Mouse (Mus musculus): Measurements from ENCODE around the gene Mrpl53.

Gene Mrpl53

DNA sequence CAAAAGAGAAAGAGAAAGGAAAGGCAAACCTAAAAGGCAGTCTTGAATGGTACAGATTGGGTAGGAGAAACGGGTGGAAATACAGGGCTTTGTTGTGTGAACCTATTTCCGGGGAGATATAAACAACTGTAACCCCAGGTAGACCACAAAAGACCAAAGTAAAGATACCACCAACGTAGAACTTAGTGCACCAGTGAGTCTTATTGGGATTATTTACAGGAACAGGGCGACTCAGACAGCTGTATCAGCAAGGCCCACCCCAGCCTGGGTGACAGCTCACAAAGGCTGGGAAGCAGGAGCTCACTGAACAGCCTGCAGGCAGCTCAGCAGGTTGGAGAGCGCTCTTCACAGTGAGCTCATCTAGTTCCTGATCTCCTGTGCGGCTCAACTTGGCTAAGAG, 12.9 kb upstream of the Mrpl53 start:
- DNase-seq = no peak

DNA sequence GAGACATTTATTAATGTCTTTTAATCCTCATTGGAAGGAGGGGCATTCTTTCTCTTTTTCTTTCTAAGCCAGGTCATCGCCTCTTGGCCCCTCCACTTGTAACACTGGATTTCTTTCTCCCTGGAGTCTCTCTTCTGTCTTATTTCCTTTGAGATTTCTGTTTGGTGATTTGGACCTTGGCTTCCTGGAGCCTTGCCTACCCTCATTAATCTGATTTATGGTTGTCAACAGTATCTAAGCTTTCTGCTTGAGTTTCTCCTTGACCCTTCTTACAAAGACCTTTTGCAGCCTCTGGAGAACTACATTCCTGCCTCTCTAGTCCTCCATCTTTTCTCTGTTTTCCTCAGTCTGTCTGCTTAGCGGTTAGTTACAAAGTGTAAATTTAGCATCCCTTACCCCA, 10.4 kb upstream of the Mrpl53 start:
- DNase-seq = no peak

DNA sequence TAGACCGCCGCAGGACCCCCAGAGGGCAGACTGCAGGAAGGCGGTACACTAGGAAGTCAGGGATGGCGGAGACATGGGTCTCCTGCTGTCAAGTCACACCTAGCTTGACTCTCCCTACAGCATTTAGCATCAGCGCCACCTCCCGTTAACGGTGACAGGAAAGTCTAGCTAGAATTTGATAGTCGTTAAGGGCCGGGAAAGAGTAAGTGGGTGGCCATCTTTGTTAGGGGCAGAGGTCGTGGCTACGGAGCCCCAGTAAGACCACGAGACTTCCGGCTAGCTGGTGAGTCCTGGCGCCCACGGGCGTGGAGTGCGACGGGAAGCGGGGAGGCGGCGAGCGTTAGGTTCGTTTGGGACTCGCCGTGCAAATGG, 7.5 kb upstream of the Mrpl53 start, which contains the start of the genes Ccdc142 and Gm42688:
Ccdc142 (plus strand) TSS at position 286 of the 372 bp plus-strand sequence.
Gm42688 (plus strand) TSS at position 302 of the 372 bp plus-strand sequence.
- peak; percentile 90 for DNase-seq

DNA sequence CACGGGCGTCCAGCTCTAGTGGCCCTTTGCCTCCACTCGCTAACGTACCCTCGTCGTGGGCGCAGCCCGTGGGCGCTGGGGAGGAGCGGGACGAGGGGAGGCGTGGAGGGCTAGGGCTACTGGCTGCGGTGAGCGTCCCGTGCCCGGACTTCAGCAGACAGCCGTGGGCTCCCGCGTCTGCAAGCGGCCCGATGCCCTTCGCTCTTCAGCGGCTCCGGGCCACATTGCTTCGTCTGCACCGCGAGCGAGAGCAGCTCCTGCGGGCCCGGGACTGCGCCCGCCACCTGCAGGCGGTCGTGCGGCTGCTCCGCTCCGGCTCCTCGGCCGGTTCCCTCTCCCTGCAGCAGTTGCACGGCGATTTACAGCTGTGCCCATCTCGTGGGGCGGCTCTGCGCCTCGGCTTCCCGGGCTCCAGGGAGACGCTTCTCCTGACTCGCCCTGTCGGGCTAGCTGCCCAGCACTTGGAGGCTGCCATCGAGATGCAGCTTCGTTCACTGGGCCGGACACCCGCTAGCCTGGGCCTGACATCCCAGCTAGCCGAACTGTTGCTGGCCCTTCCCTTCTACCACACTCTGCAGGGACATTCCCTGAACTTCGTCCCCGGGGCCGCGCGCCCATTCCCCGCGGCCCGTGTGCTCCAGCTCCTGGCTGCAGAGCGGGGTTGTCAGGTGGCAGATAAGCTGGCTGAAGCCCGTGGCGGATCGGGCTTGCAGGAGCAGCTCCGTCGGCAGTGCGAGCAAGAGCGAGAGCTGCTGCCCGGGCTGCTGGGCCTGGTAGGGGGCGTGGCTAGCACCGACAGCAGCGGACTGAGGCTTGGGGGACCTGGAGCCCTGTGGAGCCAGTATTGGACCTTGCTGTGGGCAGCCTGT, 6.9 kb upstream of the Mrpl53 start:
- DNase-seq = peak; percentile 65

DNA sequence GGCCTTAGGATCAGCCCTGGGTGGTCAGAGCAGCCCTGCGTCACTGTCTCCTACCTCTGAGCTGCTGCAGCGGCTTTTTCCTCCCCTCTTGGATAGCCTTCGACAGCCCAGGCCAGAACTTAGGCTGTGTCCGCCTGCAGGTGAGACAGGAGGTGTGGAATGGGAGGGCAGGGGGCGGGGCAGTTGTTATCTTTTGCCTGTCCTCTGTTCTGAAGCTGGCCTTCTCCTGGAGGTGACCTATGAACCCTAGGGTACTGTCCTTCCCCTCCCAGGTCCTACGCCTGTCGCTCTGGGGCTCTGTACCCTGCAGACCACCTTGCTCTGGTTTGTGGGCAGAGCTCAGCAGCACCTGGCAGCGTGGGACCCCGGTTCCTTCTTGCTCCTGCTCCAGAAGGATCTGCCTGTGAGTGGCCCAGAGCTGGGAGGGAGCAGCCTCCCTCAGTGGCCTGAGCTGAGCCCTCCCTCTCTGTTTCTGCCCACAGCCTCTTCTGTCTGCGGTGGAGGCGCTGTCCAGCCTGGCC, 5.7 kb upstream of the Mrpl53 start:
- DNase-seq = no peak

DNA sequence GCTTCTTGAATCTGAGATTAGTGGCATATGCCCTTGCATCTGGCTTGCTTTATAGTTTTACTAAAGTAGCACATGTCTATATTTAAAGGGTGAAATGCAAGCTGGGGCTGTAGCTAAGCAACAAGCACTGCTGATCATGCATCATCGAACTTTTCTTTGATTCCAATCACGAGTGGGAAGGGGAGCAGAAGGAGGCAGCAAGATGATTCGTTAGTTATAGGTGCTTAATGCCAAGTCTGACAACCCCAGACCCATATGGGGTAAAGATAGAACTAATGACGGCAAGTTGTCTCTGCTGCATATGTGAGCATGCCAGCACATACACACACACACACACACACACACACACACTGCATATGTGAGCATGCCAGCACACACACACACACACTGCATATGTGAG, 4.7 kb upstream of the Mrpl53 start:
- no peak for DNase-seq

DNA sequence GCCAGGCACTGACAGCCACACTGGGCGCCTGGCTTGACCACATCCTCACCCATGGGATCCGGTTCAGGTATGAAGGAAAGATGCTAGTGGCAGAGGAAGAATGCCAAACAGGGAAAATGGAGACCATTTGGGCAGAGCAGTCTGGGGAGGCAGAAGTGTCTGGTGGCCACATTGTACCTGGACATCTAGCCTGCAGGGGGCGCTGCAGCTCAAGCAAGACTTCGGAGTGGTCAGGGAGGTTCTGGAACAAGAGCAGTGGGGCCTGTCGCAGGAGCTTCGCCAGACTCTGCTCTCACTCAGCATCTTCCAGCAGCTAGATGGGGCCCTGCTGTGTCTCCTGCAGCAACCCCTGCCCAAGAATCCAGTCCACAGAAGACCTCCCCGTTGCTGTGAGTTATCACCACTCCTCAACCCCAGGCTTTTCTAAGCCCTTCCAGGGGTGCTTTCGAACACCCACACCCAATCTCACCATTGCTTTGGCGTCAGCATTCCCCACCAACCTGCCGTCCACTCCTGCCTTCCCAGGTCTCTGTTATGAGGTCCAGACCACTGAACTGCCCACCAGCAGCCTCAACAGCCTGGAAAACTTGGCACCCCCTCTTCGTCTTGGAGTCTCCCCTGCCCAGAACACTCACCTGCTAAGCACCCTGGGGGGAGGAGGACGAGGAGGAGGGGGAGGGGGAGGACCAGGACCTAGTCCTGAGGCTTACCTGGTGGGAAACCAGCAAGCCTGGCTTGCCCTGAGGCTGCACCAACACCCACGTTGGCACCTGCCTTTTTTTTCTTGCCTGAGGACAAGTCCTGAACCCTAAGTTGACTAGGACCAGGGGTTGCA, 1.1 kb upstream of the Mrpl53 start:
- peak; percentile 82 for DNase-seq

DNA sequence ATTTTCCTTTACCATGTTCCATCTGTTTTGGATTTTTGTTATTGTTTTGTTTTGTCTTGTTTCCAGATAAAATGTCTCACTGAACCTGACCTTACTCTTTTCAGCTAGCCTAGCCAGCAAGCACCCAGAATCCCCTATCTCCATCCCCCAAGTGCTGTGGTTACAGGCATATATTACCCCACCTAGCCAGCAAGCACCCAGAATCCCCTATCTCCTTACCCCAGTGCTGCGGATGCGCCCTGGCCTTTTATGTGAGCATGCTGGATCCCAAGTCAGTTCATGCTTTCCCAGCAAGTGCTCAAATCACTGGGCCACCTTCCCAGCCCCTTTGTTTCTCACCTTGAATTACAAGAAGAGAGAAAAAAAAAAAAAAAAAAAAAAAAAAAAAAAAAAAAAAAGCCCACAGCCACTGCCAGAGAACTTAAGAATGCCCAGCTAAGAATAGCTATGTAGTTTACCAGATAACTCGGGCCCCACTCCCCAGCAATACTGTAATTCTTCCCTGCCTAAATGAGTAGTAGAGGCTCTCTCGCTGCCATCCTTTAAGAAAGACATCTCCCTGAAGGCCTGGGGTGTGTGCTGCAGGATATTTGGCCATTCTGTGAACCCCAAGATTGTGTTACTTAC, 2.8 kb downstream of the Mrpl53 start:
- no peak for DNase-seq

DNA sequence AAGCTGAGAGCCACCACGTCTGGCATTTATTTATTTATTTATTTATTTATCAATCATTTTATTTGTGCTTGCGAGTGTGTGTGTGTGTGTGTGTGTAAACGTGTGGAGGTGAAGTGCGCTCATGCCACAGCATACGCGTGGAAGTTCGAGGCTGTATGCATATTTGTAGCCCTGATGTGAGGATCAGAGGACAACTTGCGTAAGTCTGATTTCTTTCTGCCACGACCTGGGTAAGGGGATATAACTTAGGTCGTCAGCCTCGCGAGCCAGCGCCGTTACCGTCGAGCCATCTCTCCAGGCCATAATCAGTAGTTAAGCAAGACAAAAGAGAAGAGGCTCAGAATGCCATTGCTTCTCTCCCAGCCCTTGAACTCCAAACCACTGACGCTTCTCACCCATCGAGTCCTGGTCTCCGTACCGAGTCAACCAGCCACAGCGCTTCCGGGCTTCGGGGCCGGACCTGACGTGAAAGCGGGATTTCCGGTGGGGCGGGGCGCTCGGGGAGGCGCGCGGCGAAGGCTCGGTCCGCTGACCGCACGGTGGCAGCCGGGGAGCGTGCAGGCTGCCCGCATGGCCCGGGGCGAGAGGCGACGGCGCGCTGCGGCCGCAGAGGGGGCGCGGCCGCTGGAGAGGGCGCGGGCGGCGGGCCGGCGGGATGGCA, 6.3 kb downstream of the Mrpl53 start, which contains the start of gene Mogs:
Mogs (plus strand) TSS at position 486 of the 661 bp plus-strand sequence.
- peak; percentile 96 for DNase-seq

DNA sequence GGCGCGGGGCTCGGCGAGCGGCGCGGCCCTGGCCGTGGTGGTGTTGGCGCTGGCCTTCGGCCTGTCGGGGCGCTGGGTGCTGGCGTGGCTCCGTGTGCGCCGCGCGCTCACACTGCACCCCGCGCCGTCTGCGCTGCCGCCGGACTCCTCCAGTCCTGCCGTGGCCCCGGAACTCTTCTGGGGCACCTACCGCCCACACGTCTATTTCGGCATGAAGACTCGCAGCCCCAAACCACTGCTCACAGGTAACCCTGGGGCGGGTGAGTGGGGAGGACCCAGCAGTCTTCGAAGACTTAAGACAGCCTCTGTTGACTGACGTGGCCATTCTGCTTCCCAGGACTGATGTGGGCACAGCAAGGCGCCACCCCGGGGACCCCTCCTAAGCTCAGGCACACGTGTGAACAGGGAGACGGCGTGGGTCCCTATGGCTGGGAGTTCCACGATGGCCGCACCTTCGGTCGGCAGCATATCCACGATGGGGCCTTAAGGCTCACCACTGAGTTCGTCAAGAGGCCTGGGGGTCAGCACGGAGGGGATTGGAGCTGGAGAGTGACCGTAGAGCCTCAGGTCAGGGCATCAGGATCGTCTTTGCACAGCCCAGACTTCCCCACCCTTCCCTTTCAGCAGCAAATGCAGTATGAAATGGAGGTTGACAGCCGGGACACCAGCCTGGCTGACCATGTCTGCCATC, 7.0 kb downstream of the Mrpl53 start:
- DNase-seq = no peak

DNA sequence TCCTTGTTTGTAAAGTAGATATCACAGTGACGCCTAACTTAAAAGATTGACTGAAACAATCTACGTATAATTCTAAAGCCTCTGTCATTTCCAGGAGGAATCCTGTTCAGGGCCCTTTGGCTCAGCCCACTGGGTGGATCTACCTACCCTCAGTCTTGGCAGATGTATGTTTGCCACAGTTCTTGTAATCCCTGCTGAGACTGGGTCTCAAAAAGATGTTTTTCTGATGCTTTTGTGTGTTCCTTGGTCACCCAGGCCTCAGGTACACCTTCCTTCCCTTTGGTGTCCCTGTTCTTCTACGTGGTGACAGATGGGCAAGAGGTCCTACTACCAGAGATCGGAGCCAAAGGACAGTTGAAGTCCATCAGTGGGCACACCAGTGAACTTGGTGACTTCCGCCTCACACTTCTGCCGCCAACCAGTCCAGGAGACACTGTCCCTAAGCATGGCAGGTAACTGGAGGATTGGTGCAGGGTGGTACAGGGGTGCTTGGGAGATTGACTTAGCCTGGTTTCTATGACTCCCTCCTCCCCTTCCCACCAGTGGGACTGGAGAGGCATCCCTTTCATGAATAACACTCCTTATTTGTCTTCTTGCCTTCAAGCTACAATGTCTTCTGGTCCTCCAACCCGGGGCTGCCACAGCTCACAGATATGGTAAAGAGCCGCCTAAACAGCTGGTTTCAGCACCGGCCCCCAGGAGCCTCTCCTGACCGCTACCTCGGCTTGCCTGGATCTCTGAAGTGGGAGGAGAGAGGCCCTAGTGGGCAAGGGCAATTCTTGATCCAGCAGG, 7.7 kb downstream of the Mrpl53 start:
- DNase-seq = no peak

DNA sequence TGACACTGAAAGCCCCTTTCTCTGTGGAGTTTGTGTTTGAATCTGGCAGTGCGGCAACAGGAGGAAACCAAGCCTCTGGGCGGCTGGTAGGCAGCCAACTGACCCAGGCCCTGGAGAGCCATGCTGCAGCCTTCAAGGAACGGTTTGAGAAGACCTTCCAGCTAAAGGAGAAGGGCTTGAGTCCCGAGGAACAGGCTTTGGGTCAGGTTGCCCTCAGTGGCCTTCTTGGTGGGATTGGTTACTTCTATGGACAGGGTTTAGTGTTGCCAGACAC, 8.3 kb downstream of the Mrpl53 start:
- DNase-seq = no peak

DNA sequence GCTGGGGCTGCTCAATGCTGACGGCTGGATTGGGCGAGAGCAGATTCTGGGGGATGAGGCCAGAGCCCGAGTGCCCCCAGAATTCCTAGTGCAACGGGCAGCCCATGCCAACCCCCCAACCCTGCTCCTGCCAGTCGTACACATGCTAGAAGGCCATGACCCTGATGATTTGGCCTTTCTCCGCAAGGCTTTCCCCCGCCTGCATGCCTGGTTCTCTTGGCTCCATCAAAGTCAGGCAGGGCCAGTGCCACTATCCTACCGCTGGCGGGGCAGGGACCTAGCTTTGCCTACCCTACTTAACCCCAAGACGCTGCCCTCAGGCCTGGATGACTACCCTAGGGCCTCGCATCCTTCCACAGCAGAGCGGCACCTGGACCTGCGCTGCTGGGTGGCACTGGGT, 8.8 kb downstream of the Mrpl53 start:
- DNase-seq = no peak

DNA sequence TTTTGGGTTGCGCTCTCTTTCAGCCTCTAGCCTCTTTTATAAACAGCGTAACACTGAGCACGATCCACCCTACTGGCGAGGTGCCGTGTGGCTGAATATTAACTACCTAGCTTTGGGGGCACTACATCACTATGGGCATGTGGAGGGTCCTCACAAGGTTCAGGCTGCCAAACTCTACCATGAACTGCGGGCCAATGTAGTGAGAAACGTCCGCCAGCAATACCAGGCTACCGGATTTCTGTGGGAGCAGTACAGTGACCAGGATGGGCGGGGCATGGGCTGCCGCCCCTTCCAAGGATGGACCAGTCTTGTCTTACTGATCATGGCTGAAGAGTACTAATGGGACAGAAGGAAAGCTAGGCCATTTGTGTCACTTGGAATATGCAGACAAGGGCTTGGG, 9.5 kb downstream of the Mrpl53 start:
- no peak for DNase-seq

DNA sequence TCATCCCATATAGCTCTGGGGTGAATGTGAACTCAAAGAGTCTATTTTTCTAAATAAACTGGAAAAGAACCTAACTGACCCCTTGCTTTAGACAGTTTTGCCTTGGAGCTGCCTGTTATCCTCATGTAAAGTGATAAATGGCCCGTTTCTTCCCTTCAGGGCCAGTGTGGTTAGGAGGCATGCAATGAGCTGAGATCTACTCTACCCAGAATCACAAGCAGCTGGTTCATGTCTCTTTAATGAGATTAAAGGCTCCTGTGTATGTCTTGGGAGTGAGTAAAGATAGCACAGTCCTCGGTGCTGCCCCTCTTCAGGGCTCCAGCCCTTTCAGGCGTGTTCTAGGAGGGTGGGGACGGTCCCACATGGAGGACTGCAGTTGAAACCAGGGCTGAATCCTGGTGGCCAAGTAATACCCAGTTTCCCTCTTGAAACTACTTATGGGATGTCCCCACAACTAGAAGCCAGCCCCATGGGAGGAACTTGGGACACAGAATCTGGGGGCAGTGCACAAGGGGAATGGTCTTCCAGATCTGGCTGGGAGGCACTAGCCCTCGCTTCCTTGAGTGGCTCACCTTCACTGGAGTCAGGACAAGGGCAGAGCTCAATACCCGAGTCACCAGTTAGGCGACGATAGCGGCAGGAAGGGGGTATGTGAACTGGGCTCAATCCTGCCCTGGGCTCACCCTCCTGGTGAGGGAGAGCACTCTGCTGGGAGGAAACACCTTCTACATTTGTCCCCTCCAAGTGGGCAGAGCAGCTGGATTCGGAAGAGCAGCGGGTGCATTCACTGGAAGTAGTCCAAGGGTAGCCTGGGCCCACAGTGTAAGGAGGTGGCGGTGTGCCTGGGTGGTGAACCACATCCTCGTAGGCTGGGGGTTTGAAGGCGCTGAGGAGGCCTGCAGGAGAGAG, 10.2 kb downstream of the Mrpl53 start:
- DNase-seq = no peak

DNA sequence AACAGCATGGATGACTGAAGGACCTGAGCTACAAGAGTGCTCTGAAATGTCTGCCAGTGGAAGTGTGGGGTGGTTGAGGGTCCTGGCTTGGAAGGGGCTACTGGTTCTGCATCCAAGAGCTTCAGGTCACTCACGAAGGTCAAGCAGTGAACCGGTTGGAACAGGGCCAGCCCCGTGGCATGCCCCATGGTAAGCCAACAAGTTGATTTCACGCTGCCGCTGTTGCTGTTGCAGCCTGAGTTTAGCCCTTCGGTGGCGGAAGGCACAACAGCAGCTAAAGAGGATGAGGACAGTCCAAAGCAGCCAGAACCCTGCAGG, 10.9 kb downstream of the Mrpl53 start:
- DNase-seq = no peak

DNA sequence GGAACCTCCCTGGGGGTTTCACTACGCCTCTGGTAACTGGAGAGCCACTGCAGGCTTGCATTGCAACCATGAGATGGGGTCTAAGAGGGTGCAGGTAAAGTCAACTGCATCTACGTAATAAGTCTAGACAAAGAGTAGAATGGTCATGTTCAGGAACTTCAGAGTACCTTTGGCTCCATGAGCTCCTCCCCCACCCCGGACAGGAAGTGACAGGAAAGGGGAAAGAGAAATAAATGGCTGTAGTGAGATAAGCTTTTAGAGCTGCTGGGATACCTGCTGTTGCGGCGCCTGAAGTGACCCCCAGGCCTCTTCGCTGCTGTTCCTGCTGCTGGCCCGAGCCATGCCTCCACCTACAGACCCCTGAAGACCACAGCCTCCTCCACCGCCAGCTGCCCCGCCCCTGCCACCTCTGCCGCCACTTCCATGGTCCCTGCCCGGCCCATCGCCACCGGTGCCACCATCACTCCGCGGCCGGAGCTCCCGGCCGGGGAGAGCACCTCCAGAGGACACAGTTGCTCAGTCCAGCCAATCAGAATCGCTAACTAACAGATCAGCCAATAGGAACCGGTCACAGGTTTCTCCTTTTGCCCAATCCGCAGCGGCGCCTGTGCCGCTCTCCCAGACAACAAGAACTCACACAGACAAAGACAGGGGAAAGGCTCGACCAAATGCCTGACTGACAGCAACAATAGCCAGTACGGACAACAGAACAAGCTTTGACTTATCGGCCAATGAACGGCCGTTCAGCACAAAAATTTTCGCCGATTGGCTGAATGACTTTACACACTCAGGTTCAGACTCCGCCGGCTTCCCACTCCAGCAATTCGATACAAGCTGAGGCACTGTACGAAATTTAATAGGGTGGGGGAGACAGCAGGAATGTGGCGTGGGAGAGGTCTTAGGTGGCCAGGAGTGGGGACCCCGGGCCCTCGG, 12.4 kb downstream of the Mrpl53 start, which contains the start of gene Wbp1:
Wbp1 (minus strand) TSS at position 630 of the 933 bp plus-strand sequence.
- peak; percentile 91 for DNase-seq

DNA sequence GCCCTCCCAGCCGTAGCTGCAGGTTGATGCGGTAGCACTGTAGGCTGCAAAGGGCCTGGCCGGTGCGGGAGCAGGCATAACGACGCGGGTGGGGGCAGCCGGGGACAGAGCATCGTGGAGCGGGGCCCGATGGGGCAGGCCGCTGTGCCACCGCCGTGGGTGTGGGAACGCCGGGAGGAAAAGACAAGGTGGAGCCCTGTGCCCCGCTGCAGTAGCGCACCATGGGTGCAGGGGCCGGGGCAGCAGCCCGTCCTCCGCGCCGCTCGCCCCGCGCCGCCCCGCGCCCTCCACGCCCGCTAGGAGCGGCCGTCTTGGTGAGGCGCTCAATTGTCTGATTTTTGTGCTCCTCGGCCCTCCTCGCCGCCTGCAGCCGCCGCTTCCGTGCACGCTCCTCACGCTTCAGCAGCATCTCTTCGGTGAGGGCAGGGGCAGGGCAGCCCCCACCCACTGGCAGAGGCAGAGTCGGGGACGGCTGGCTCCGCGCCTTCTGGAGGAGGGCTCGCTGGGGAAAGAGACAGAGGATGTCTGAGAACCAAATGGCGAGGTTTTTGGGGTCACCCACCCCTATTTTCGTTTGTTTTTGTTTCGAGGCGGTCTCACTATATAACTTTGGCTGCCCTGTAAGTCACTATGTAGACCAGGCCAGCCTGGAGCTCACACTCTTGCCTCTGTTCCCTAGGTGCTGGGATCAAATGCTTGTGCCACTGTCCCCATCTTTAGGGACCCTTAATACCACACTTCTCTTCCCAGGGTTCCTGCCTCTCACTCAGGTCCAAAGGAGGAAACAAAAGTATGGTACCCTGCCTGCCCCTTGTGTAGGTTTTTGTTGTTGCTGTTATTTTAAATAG, 13.2 kb downstream of the Mrpl53 start:
- no peak for DNase-seq

Data from lung, postnatal 14 days (tissue).